ENCODE assay signal across 8 mouse cellular contexts in the genomic region with DNA sequence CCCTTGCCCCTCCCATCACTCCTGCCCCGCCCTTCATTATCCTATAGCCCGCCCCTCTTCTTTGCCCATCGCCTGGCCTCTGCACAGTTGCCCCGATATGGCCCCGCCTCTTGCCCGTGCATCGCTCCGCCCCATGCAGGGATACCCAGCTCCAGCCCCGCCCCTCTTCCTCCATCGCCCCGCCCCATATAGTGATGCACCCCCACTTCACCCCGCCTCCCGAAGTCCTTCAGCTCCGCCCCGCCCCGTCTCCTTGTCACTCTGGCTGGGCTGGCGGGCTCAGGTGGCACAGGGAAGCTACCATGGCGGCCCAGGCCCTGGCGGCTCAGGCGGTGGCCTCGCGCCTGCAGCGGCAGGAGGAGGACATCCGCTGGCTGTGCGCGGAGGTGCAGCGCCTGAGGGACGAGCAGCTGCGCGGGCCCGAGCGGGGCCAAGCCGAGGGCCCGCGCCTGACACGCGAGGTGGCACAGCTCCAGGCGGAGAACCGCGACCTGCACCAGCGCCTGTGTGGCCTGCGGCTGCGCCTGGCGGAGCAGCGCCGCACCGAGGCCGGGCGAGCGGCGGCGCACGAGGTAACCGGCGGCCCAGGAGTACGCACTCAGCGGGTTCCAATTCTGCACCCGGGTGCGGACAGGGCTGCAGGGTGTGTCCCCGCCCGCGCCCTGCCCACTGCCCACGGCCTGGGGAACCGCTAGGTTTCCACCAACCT. TPM values are rescaled to one million over a fixed set of nuclear protein-coding genes. Genes with fewer than 3 reads are reported as not detected.
DNase-seq lines count a peak whose midpoint lies in the region; ATAC-seq and TF ChIP-seq lines count a peak whose summit lies in the region.

Tarsl2 (plus strand) TSS at position 256 of the 709 bp plus-strand sequence.

- H3K36me3 ChIP-seq in E14TG2a.4 (ENCODE audit: insufficient read depth, low read length), result peaks cover 4% of the 10 kb centered on the region
- H3K36me3 ChIP-seq in forebrain, embryonic 12.5 days (replicated peaks), result peaks cover 16% of the 10 kb centered on the region
- peaks cover 24% of the 10 kb centered on the region for H3K36me3 ChIP-seq in heart, postnatal 0 days (replicated peaks; ENCODE audit: control insufficient read depth, insufficient read depth, low read length)
- H3K36me3 ChIP-seq in liver, embryonic 16.5 days (ENCODE audit: control insufficient read depth, insufficient read depth), result peaks cover 18% of the 10 kb centered on the region
- peaks cover 21% of the 10 kb centered on the region for H3K36me3 ChIP-seq in neural tube, embryonic 13.5 days
- no peaks in the 10 kb centered on the region for H3K36me3 ChIP-seq in testis, adult 2 months (ENCODE audit: control insufficient read depth, insufficient read depth, low read length)

- H3K4me2 ChIP-seq in forebrain, embryonic 12.5 days, result peak within 1 kb of the TSS; percentile 65
- H3K4me2 ChIP-seq in heart, postnatal 0 days (ENCODE audit: low read depth, low read length), result peak within 1 kb of the TSS; percentile 91
- H3K4me2 ChIP-seq in liver, embryonic 16.5 days (ENCODE audit: low read depth, low read length), result peak within 1 kb of the TSS; percentile 94
- H3K4me2 ChIP-seq in neural tube, embryonic 13.5 days, result peak within 1 kb of the TSS; percentile 70

- peak; percentile 97 for DNase-seq in c-Kit-positive CD71-positive TER-119-positive erythroid progenitor cells, embryonic 14.5 days (ENCODE audit: low spot score)
- DNase-seq in heart, postnatal 0 days (ENCODE audit: low spot score), result peak; percentile 95
- peak; percentile 99 for DNase-seq in kidney, postnatal 4 days

- H3K9me3 ChIP-seq in E14TG2a.4 (ENCODE audit: low read length), result peaks cover 29% of the 10 kb centered on the region
- H3K9me3 ChIP-seq in forebrain, embryonic 12.5 days, result peaks cover 3% of the 10 kb centered on the region; the same call in 1 of the 2 replicates
- H3K9me3 ChIP-seq in heart, postnatal 0 days (replicated peaks; ENCODE audit: control insufficient read depth, low read length), result peaks cover 8% of the 10 kb centered on the region; the same call in 1 of the 2 replicates
- H3K9me3 ChIP-seq in liver, embryonic 16.5 days (replicated peaks; ENCODE audit: control insufficient read depth, low read length), result no peaks in the 10 kb centered on the region
- peaks cover 6% of the 10 kb centered on the region for H3K9me3 ChIP-seq in neural tube, embryonic 13.5 days

- peak within 1 kb of the TSS; percentile 87 for H3K4me3 ChIP-seq in E14TG2a.4 (replicated peaks; ENCODE audit: low read length)
- peak within 1 kb of the TSS; percentile 68 for H3K4me3 ChIP-seq in forebrain, embryonic 12.5 days (replicated peaks)
- peak within 1 kb of the TSS; percentile 66 for H3K4me3 ChIP-seq in heart, postnatal 0 days (ENCODE audit: low read depth, low read length)
- H3K4me3 ChIP-seq in liver, embryonic 16.5 days (ENCODE audit: low read depth, low read length), result peak within 1 kb of the TSS; percentile 80
- peak within 1 kb of the TSS; percentile 58 for H3K4me3 ChIP-seq in neural tube, embryonic 13.5 days
- H3K4me3 ChIP-seq in testis, adult 2 months (ENCODE audit: control insufficient read depth, low read depth, low read length), result peak within 1 kb of the TSS; percentile 78

- no peak for TF ChIP-seq CTCF in E14TG2a.4 (conservative IDR thresholded peaks at IDR 0.05; ENCODE audit: low read length)
- TF ChIP-seq CTCF in heart, postnatal 0 days (IDR thresholded peaks at IDR 0.05; ENCODE audit: low read depth), result peak; percentile 19; the same call in 1 of the 2 replicates
- no peak for TF ChIP-seq CTCF in testis, adult 2 months (IDR thresholded peaks at IDR 0.05; ENCODE audit: control insufficient read depth, insufficient read depth, insufficient replicate concordance, low read depth, low read length)

- peaks cover 15% of the 10 kb centered on the region for H3K27me3 ChIP-seq in E14TG2a.4 (ENCODE audit: insufficient read depth, low read length)
- H3K27me3 ChIP-seq in forebrain, embryonic 12.5 days, result peaks cover 16% of the 10 kb centered on the region
- H3K27me3 ChIP-seq in heart, postnatal 0 days (ENCODE audit: control insufficient read depth, insufficient read depth, low read length), result no peaks in the 10 kb centered on the region
- no peaks in the 10 kb centered on the region; the same call in 1 of the 2 replicates for H3K27me3 ChIP-seq in liver, embryonic 16.5 days (ENCODE audit: control insufficient read depth, insufficient read depth, low read depth, low read length)
- peaks cover 10% of the 10 kb centered on the region for H3K27me3 ChIP-seq in neural tube, embryonic 13.5 days
- no peaks in the 10 kb centered on the region for H3K27me3 ChIP-seq in testis, adult 2 months (ENCODE audit: control insufficient read depth, insufficient read depth, low read length)

- peak within 1 kb of the TSS; percentile 80 for H3K9ac ChIP-seq in forebrain, embryonic 12.5 days
- peak within 1 kb of the TSS; percentile 57 for H3K9ac ChIP-seq in heart, postnatal 0 days (replicated peaks; ENCODE audit: low read depth, low read length)
- peak within 1 kb of the TSS; percentile 84 for H3K9ac ChIP-seq in liver, embryonic 16.5 days (ENCODE audit: low read depth, low read length)
- H3K9ac ChIP-seq in neural tube, embryonic 13.5 days, result peak within 1 kb of the TSS; percentile 82

- peaks cover 5% of the 10 kb centered on the region for H3K4me1 ChIP-seq in E14TG2a.4 (replicated peaks; ENCODE audit: low read depth, low read length)
- H3K4me1 ChIP-seq in forebrain, embryonic 12.5 days, result peaks cover 2% of the 10 kb centered on the region; the same call in 1 of the 2 replicates
- no peaks in the 10 kb centered on the region; the same call in none of the 2 replicates for H3K4me1 ChIP-seq in heart, postnatal 0 days (ENCODE audit: control insufficient read depth, insufficient read depth)
- H3K4me1 ChIP-seq in liver, embryonic 16.5 days (ENCODE audit: control insufficient read depth, low read depth, low read length), result peaks cover 32% of the 10 kb centered on the region
- H3K4me1 ChIP-seq in neural tube, embryonic 13.5 days (replicated peaks), result peaks cover 17% of the 10 kb centered on the region
- H3K4me1 ChIP-seq in testis, adult 2 months (ENCODE audit: control insufficient read depth, insufficient read depth, low read length), result peaks cover 4% of the 10 kb centered on the region

- under 1% methylated on average over 58 of the region's 64 CpGs for WGBS in forebrain, embryonic 12.5 days
- WGBS in heart, postnatal 0 days, result under 1% methylated on average over 64 of the region's 64 CpGs
- under 1% methylated on average over 64 of the region's 64 CpGs for WGBS in liver, embryonic 16.5 days (ENCODE audit: insufficient replicate concordance)
- under 1% methylated on average over 62 of the region's 64 CpGs for WGBS in neural tube, embryonic 13.5 days

- peak within 1 kb of the TSS; percentile 86 for H3K27ac ChIP-seq in forebrain, embryonic 12.5 days
- H3K27ac ChIP-seq in heart, postnatal 0 days (ENCODE audit: low read depth), result peak within 1 kb of the TSS; percentile 69
- peak within 1 kb of the TSS; percentile 89 for H3K27ac ChIP-seq in liver, embryonic 16.5 days (ENCODE audit: low read length)
- H3K27ac ChIP-seq in neural tube, embryonic 13.5 days (replicated peaks), result peak within 1 kb of the TSS; percentile 87
- H3K27ac ChIP-seq in testis, adult 2 months (ENCODE audit: control insufficient read depth, insufficient read depth, low read depth, low read length), result no peak within 1 kb of the TSS

- ATAC-seq in forebrain, embryonic 12.5 days (ENCODE audit: low FRiP score), result peak; percentile 97
- ATAC-seq in heart, postnatal 0 days (ENCODE audit: insufficient read depth, low read depth), result peak; percentile 95
- peak; percentile 87 for ATAC-seq in liver, embryonic 16.5 days (ENCODE audit: low read depth)
- peak; percentile 97 for ATAC-seq in neural tube, embryonic 13.5 days (ENCODE audit: low read depth)

- no peak for TF ChIP-seq EP300 in heart, postnatal 0 days (IDR thresholded peaks at IDR 0.05; ENCODE audit: low read depth)

- TF ChIP-seq POLR2A in testis, adult 2 months (IDR thresholded peaks at IDR 0.05; ENCODE audit: control insufficient read depth, low read depth, low read length), result peak; percentile 37; the same call in 1 of the 2 replicates

RNA-seq across cellular contexts. Expression of gene Tarsl2, which starts in this region (rescaled TPM):
- 14.4 TPM in 2 replicates for polyA plus RNA-seq in forebrain, embryonic 12.5 days (2016; fragmentation: Nextera tagmentation; extraction: Ambion mirVana)
- total RNA-seq in heart, postnatal 0 days (2014; rRNA removed; ENCODE audit: low replicate concordance), result 17.6 and 18.5 TPM in 2 replicates
- 15.8 and 17.2 TPM in 2 replicates for polyA plus RNA-seq in heart, postnatal 0 days (2015; fragmentation: Nextera tagmentation; extraction: Ambion mirVana)
- 10.7 and 11.3 TPM in 2 replicates for polyA plus RNA-seq in liver, embryonic 16.5 days (2015; fragmentation: Nextera tagmentation; extraction: Ambion mirVana)
- 13.3 and 15.6 TPM in 2 replicates for polyA plus RNA-seq in neural tube, embryonic 13.5 days (2015; fragmentation: Nextera tagmentation; extraction: Ambion mirVana)
- polyA plus RNA-seq in testis, adult 2 months (2012; rRNA removed), result 4.3 and 5.0 TPM in 2 replicates
